Mouse (Mus musculus) left cerebral cortex, postnatal 10 days (tissue): ENCODE data around the gene Sln. TPM values are rescaled to one million over a fixed set of nuclear protein-coding genes. Genes with fewer than 3 reads are reported as not detected.

ENCODE experiments used
- DNase-seq, 2 experiments: peaks; one replicate each; pipeline ENCODE4 v3.0.0; 2021 to 2022; ENCODE audit warnings: low spot score in 2 of 2, mixed read lengths in 1 of 2; ENCODE audit errors: extremely low spot score in 1 of 2
- intact Hi-C: fragments of 180-260 bp; cut with DNase I; formaldehyde crosslinking; loops from one replicate; pipeline ENCODE4 v1.15.1; 2025
- total RNA-seq, 2 experiments: library from RNA; stranded (reverse); gene quantifications; 2 replicates each; pipeline ENCODE4 v1.2.3; 2021

The Sln gene
- total RNA-seq, 2 experiments from 2014 or later, result not detected

GRCm38 (mm10) chr9:53895827-53896226 lies 45.9 kb downstream of the Sln start:
- no peak for DNase-seq
- intact Hi-C loops, result loop anchor here (10.0 kb wide), 1 partner anchor 219 kb away; no protein-coding TSS in a partner anchor

GRCm38 (mm10) chr9:53899836-53900235 lies 49.9 kb downstream of the Sln start:
- intact Hi-C loops, result loop anchor here (10.0 kb wide), 1 partner anchor 215 kb away; no protein-coding TSS in a partner anchor
- no peak for DNase-seq

- no peak for DNase-seq
- intact Hi-C loops, result no loop called here
Measured at GRCm38 (mm10) chr9:53903215-53903842, 53.4 kb downstream of the Sln start.

Other genes with a start within 250 kb of the Sln start
- gene Acat1, start 239.8 kb upstream of the Sln start, total RNA-seq, result 100 to 1,000 TPM; 125 to 135 TPM
- gene Cul5, start 180.2 kb upstream of the Sln start, total RNA-seq, result 10 to 100 TPM; 51.4 to 57.6 TPM
- gene Rab39, start 143.9 kb upstream of the Sln start, total RNA-seq, result 1 to 10 TPM; 1.2 to 1.7 TPM
- 1 to 10 TPM; 7.6 to 8.6 TPM for gene Slc35f2, start 78.6 kb upstream of the Sln start, total RNA-seq
- gene Elmod1, start 125.1 kb downstream of the Sln start, total RNA-seq, result 100 to 1,000 TPM; 180 to 198 TPM
- gene Tnfaip8l3, start 218.2 kb downstream of the Sln start, total RNA-seq, result 1 to 10 TPM; 4.8 to 5.2 TPM